Mouse (Mus musculus) CH12.LX (cell line): ENCODE data around the gene Birc7. TPM values are rescaled to one million over a fixed set of nuclear protein-coding genes. Genes with fewer than 3 reads are reported as not detected.
A peak's percentile ranks its signal among the peaks of the same experiment; 100 is the strongest.

Source experiments
- DNase-seq: peaks from one replicate; pipeline ENCODE4 v3.0.0-alpha.2; 2013; ENCODE audit errors: extremely low read depth
- H3K27ac ChIP-seq: 2 replicates; pipeline ENCODE4 v1.5.1; 2012; ENCODE audit warnings: low read depth, mild to moderate bottlenecking, control low read depth, moderate library complexity; ENCODE audit not compliant: insufficient read depth
- H3K27me3 ChIP-seq: replicated peaks from 2 replicates; pipeline ENCODE3; 2012; ENCODE audit warnings: inconsistent platforms
- H3K36me3 ChIP-seq, 2 experiments: replicated peaks in 1 of 2; 2 replicates each; pipeline versions ENCODE3 to v1.6.1; 2012; ENCODE audit warnings: inconsistent platforms in 1 of 2, low read length in 1 of 2, mild to moderate bottlenecking in 1 of 2, mixed read lengths in 1 of 2, moderate library complexity in 1 of 2; ENCODE audit not compliant: control insufficient read depth in 1 of 2, insufficient read depth in 1 of 2
- H3K4me1 ChIP-seq, 2 experiments: 2 replicates each; pipeline ENCODE4 v1.6.1; 2012; ENCODE audit warnings: inconsistent platforms in 1 of 2, moderate library complexity in 1 of 2; ENCODE audit not compliant: insufficient read depth in 2 of 2, control insufficient read depth in 1 of 2
- H3K4me2 ChIP-seq: 2 replicates; pipeline ENCODE4 v1.6.1; 2012; ENCODE audit warnings: low read depth, mild to moderate bottlenecking, control low read depth; ENCODE audit not compliant: poor library complexity, insufficient read depth, severe bottlenecking
- H3K4me3 ChIP-seq, 3 experiments: fragments of 150-350 bp in 1 of 3; sonication (generic) in 1 of 3; replicated peaks in 1 of 3; 2 replicates each; pipeline versions ENCODE3 to v1.5.1; 2011 to 2012; ENCODE audit warnings: low read depth in 2 of 3, low read length in 2 of 3, mild to moderate bottlenecking in 2 of 3, moderate library complexity in 2 of 3, control low read depth in 1 of 3, improper control_type of control experiment in 1 of 3, inconsistent platforms in 1 of 3, mixed read lengths in 1 of 3; ENCODE audit not compliant: poor library complexity in 1 of 3
- H3K79me2 ChIP-seq: replicated peaks from 2 replicates; pipeline ENCODE4 v1.6.1; 2012; ENCODE audit warnings: mild to moderate bottlenecking, moderate library complexity; ENCODE audit not compliant: control insufficient read depth, poor library complexity, insufficient read depth, severe bottlenecking; ENCODE audit errors: extremely low read depth
- H3K9ac ChIP-seq: 2 replicates; pipeline ENCODE4 v1.6.1; 2012; ENCODE audit warnings: low read depth, mild to moderate bottlenecking, control low read depth, moderate library complexity; ENCODE audit not compliant: insufficient read depth
- H3K9me3 ChIP-seq: replicated peaks from 2 replicates; pipeline ENCODE3; 2012; ENCODE audit warnings: low read length, inconsistent platforms, mixed read lengths
- CHD1 ChIP-seq: IDR thresholded peaks from 2 replicates; pipeline ENCODE4 v1.6.1; 2012; ENCODE audit warnings: low read depth, low read length, improper control_type of control experiment, inconsistent platforms
- CHD2 ChIP-seq: IDR thresholded peaks from 2 replicates; pipeline ENCODE4 v1.6.1; 2011; ENCODE audit warnings: low read length, improper control_type of control experiment
- CTCF ChIP-seq, 2 experiments: IDR thresholded peaks in 1 of 2; conservative IDR thresholded peaks in 1 of 2; 2 replicates each; pipeline ENCODE4 v1.5.1; 2011 to 2012; ENCODE audit warnings: low read depth in 2 of 2, low read length in 2 of 2, improper control_type of control experiment in 1 of 2, inconsistent platforms in 1 of 2, mild to moderate bottlenecking in 1 of 2, moderate library complexity in 1 of 2
- E2F4 ChIP-seq: IDR thresholded peaks from 2 replicates; pipeline ENCODE4 v1.6.1; 2011; ENCODE audit warnings: low read depth, low read length, improper control_type of control experiment; ENCODE audit not compliant: insufficient replicate concordance
- EP300 ChIP-seq: IDR thresholded peaks from 2 replicates; pipeline ENCODE4 v1.6.1; 2011; ENCODE audit warnings: low read length, improper control_type of control experiment
- ETS1 ChIP-seq: conservative IDR thresholded peaks from 2 replicates; pipeline ENCODE4 v1.6.1; 2012; ENCODE audit warnings: low read depth, mild to moderate bottlenecking, inconsistent platforms, low read length, improper control_type of control experiment, moderate library complexity
- GABPA ChIP-seq: IDR thresholded peaks from 2 replicates; pipeline ENCODE4 v1.6.1; 2012; ENCODE audit warnings: low read depth, low read length, improper control_type of control experiment, inconsistent platforms; ENCODE audit not compliant: insufficient replicate concordance
- HCFC1 ChIP-seq: IDR thresholded peaks from 2 replicates; pipeline ENCODE4 v1.6.1; 2012; ENCODE audit warnings: low read depth, mild to moderate bottlenecking, inconsistent platforms, low read length, improper control_type of control experiment
- IRF4 ChIP-seq: IDR thresholded peaks from 2 replicates; pipeline ENCODE4 v1.6.1; 2014; ENCODE audit warnings: low read depth, mild to moderate bottlenecking, inconsistent platforms, low read length, improper control_type of control experiment
- JUN ChIP-seq: IDR thresholded peaks from 2 replicates; pipeline ENCODE4 v1.6.1; 2011; ENCODE audit warnings: low read depth, mild to moderate bottlenecking, low read length, improper control_type of control experiment, moderate library complexity; ENCODE audit not compliant: insufficient read depth
- JUND ChIP-seq: conservative IDR thresholded peaks from 2 replicates; pipeline ENCODE4 v1.6.1; 2011; ENCODE audit warnings: low read depth, low read length, improper control_type of control experiment
- KAT2A ChIP-seq: IDR thresholded peaks from 2 replicates; pipeline ENCODE4 v1.6.1; 2012; ENCODE audit warnings: low read length, improper control_type of control experiment, inconsistent platforms; ENCODE audit not compliant: insufficient replicate concordance
- MAFK ChIP-seq: IDR thresholded peaks from 2 replicates; pipeline ENCODE4 v1.6.1; 2011; ENCODE audit warnings: low read length, improper control_type of control experiment; ENCODE audit not compliant: insufficient replicate concordance
- MAX ChIP-seq: IDR thresholded peaks from 2 replicates; pipeline ENCODE4 v1.6.1; 2011; ENCODE audit warnings: low read length, improper control_type of control experiment
- MAZ ChIP-seq: IDR thresholded peaks from 2 replicates; pipeline ENCODE4 v1.6.1; 2012; ENCODE audit warnings: low read depth, mild to moderate bottlenecking, inconsistent platforms, low read length, improper control_type of control experiment, moderate library complexity
- MEF2A ChIP-seq: IDR thresholded peaks from 2 replicates; pipeline ENCODE4 v1.6.1; 2014; ENCODE audit warnings: low read depth, mild to moderate bottlenecking, inconsistent platforms, low read length, improper control_type of control experiment, borderline replicate concordance
- MXI1 ChIP-seq: IDR thresholded peaks from 2 replicates; pipeline ENCODE4 v1.6.1; 2011; ENCODE audit warnings: mild to moderate bottlenecking, low read depth, low read length, improper control_type of control experiment
- NELFE ChIP-seq: IDR thresholded peaks from 2 replicates; pipeline ENCODE4 v1.6.1; 2011; ENCODE audit warnings: low read depth, low read length, improper control_type of control experiment
- NRF1 ChIP-seq: IDR thresholded peaks from 2 replicates; pipeline ENCODE4 v1.6.1; 2014; ENCODE audit warnings: low read depth, mild to moderate bottlenecking, inconsistent platforms, low read length, improper control_type of control experiment, moderate library complexity
- PAX5 ChIP-seq: IDR thresholded peaks from 2 replicates; pipeline ENCODE4 v1.6.1; 2012; ENCODE audit warnings: low read length, inconsistent platforms, mixed read lengths
- POLR2A ChIP-seq: IDR thresholded peaks from 2 replicates; pipeline ENCODE4 v1.6.1; 2011; ENCODE audit warnings: low read depth, mild to moderate bottlenecking, improper control_type of control experiment, low read length
- POLR2AphosphoS2 ChIP-seq: IDR thresholded peaks from 2 replicates; pipeline ENCODE4 v1.6.1; 2011; ENCODE audit warnings: low read depth, low read length, improper control_type of control experiment
- RAD21 ChIP-seq: IDR thresholded peaks from 2 replicates; pipeline ENCODE4 v1.6.1; 2011; ENCODE audit warnings: low read depth, mild to moderate bottlenecking, low read length, improper control_type of control experiment, moderate library complexity
- RCOR1 ChIP-seq: conservative IDR thresholded peaks from 2 replicates; pipeline ENCODE4 v1.6.1; 2012; ENCODE audit warnings: low read depth, mild to moderate bottlenecking, inconsistent platforms, low read length, improper control_type of control experiment
- SIN3A ChIP-seq: IDR thresholded peaks from 2 replicates; pipeline ENCODE4 v1.6.1; 2012; ENCODE audit warnings: low read length, improper control_type of control experiment, inconsistent platforms
- SMC3 ChIP-seq: IDR thresholded peaks from 2 replicates; pipeline ENCODE4 v1.6.1; 2011; ENCODE audit warnings: low read depth, low read length, improper control_type of control experiment
- TBP ChIP-seq: conservative IDR thresholded peaks from 2 replicates; pipeline ENCODE4 v1.6.1; 2011; ENCODE audit warnings: low read depth, low read length, improper control_type of control experiment
- UBTF ChIP-seq: IDR thresholded peaks from 2 replicates; pipeline ENCODE4 v1.6.1; 2012; ENCODE audit warnings: low read depth, mild to moderate bottlenecking, inconsistent platforms, low read length, improper control_type of control experiment, moderate library complexity
- USF1 ChIP-seq: IDR thresholded peaks from 2 replicates; pipeline ENCODE4 v1.6.1; 2014; ENCODE audit warnings: low read depth, mild to moderate bottlenecking, inconsistent platforms, low read length, improper control_type of control experiment
- USF2 ChIP-seq: conservative IDR thresholded peaks from 2 replicates; pipeline ENCODE4 v1.6.1; 2011; ENCODE audit warnings: low read depth, low read length, improper control_type of control experiment
- ZMIZ1 ChIP-seq: IDR thresholded peaks from 2 replicates; pipeline ENCODE4 v1.6.1; 2012; ENCODE audit warnings: low read depth, mild to moderate bottlenecking, inconsistent platforms, low read length, improper control_type of control experiment
- ZNF384 ChIP-seq: IDR thresholded peaks from 2 replicates; pipeline ENCODE4 v1.6.1; 2012; ENCODE audit warnings: low read depth, low read length, improper control_type of control experiment, inconsistent platforms
- dilution Hi-C: fragments of 300-500 bp; cut with MboI; formaldehyde crosslinking; loops from 2 replicates; pipeline ENCODE4 v1.14.3; 2020; ENCODE audit warnings: low sequenced_read_pairs; ENCODE audit not compliant: extremely low pct_unique_long_range_greater_than_20kb, extremely low pct_ligation_motif_present
- in situ Hi-C: fragments of 300-500 bp; cut with MboI; formaldehyde crosslinking; loops from 3 replicates; pipeline ENCODE4 v1.14.3; 2019; ENCODE audit warnings: low sequenced_read_pairs, low pct_ligation_motif_present, low pct_unique_long_range_greater_than_20kb, mixed read lengths
- polyA plus RNA-seq: library from polyadenylated mRNA; unstranded; fragments of >175 nt; gene quantifications from 2 replicates; pipeline ENCODE4 v1.2.1, GENCODE M21; 2012; ENCODE audit warnings: low read depth; ENCODE audit not compliant: insufficient read length
- total RNA-seq, 2 experiments: library from RNA; depleted of rRNA; stranded (reverse); fragments of 300-350 nt in 1 of 2; fragments of >200 nt in 1 of 2; gene quantifications; 2 replicates each; pipeline ENCODE4 v1.2.3; 2012 to 2014

The Birc7 gene
- total and polyA plus RNA-seq, 3 experiments = not detected

DNA sequence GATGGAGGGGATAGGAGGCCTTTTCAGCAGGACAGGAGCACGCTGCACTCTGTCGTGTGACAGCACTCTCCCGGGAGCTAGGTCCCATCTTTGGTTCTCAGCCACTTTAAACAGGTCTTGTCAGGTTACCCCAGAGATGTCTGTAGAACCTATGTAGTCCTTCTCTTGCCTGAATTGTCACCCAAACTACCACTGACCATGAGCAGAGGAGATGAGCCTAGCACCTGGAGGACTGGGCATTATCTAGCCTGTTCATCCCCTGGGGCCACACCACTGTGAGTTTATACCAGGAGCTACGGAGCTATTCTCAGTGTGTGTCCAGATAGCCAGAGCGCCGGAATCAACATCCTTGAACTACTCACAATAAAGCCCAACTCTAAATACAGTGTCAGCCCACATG lies 31.0 kb upstream of the Birc7 start:
- TF ChIP-seq SIN3A = no peak
- no peak for TF ChIP-seq NELFE
- TF ChIP-seq KAT2A = no peak
- TF ChIP-seq CHD1 = no peak
- no peak for TF ChIP-seq MEF2A
- no peak for TF ChIP-seq JUND
- TF ChIP-seq CHD2 = no peak
- no peak for TF ChIP-seq UBTF
- TF ChIP-seq MXI1 = no peak
- no peak for TF ChIP-seq SMC3
- no peak for TF ChIP-seq MAX
- no peak for TF ChIP-seq GABPA
- no peak for TF ChIP-seq USF2
- TF ChIP-seq MAFK = no peak
- no peak for TF ChIP-seq PAX5
- no peak overlapping the region for H3K4me3 ChIP-seq
- no peak overlapping the region for H3K4me2 ChIP-seq
- DNase-seq = no peak
- peaks cover 20% of the 10 kb centered on the region for H3K9me3 ChIP-seq
- no peaks in the 10 kb centered on the region for H3K4me1 ChIP-seq
- dilution Hi-C loops = no loop called here
- no peak overlapping the region for H3K27ac ChIP-seq
- in situ Hi-C loops = no loop called here
- peaks cover 28% of the 10 kb centered on the region for H3K27me3 ChIP-seq
- peaks cover 0 to 4% of the 10 kb centered on the region in 2 experiments for H3K36me3 ChIP-seq
- H3K79me2 ChIP-seq = no peaks in the 10 kb centered on the region
- no peak overlapping the region for H3K9ac ChIP-seq

DNA sequence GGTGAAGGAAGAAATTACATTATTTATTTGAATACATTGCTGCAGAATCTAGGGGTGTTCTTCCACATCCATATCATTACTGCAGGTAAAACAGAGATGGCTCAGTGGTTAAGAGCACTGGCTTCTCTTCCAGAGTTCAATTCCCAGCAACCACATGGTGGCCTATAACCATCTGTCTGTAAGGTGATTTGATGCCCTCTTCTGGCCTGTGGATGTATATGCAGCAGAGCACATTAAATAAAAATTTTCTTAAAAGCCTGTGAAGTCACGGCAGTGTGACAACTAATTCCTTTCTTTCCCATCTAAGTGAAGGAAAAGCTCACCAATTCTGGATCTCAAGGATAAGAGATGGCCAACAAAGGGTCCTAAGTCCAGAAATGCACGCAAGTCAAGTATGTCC lies 26.7 kb upstream of the Birc7 start:
- Histone ChIP-seq H3K79me2 (peaks cover 4% of the 10 kb centered on the region; the same call in 1 of the 2 replicates), H3K36me3 (peaks cover 24 to 40% of the 10 kb centered on the region in 2 experiments), H3K4me1 (no peaks in the 10 kb centered on the region; a peak in 1 of 4 replicates), H3K27ac (no peak overlapping the region), H3K27me3 (peaks cover 10% of the 10 kb centered on the region), H3K4me2 (no peak overlapping the region), H3K9ac (no peak overlapping the region), H3K9me3 (no peaks in the 10 kb centered on the region), H3K4me3 (no peak overlapping the region)
- dilution Hi-C loops = no loop called here
- DNase-seq = peak; percentile 48
- in situ Hi-C loops = no loop called here
- TF ChIP-seq SMC3 (peak; percentile 28), E2F4 (no peak), RCOR1 (no peak), JUN (no peak), POLR2A (no peak), CTCF (conservative IDR thresholded peaks at IDR 0.05 in 1 of 2, IDR thresholded peaks at IDR 0.05 in 1 of 2; ENCODE audit: low read depth in 2 of 2, low read length in 2 of 2) (peak; percentile 23 to 75; a peak in 3 of 4 replicates), NRF1 (no peak), RAD21 (peak; percentile 45), PAX5 (no peak), MXI1 (no peak), CHD1 (no peak), MAZ (no peak), POLR2AphosphoS2 (0 out of 2 replicates have a peak, but pooled peaks have one; percentile 5), ZMIZ1 (no peak), JUND (no peak), ETS1 (no peak), USF2 (no peak), KAT2A (no peak), EP300 (no peak), IRF4 (no peak), ZNF384 (no peak), MAX (no peak), HCFC1 (no peak), GABPA (no peak), MAFK (no peak), MEF2A (no peak), TBP (no peak), SIN3A (no peak), USF1 (no peak)
